Mouse (Mus musculus): Measurements from ENCODE around the gene Fbxo22. TPM values are rescaled to one million over a fixed set of nuclear protein-coding genes. Genes with fewer than 3 reads are reported as not detected.

The Fbxo22 gene
- polyA plus RNA-seq, 1 experiment = 9.5 TPM

- WGBS = 82% methylated on average over 3 of the region's 3 CpGs
- TF ChIP-seq POLR2A (IDR thresholded peaks at IDR 0.05; ENCODE audit: low read depth, low read length) (no peak), CTCF (IDR thresholded peaks at IDR 0.05; ENCODE audit: extremely low read depth, insufficient read depth, insufficient read length, insufficient replicate concordance) (no peak)
- no peaks in the 10 kb centered on the region for H3K4me1 ChIP-seq (ENCODE audit: control insufficient read depth, insufficient read depth, insufficient read length)
- H3K36me3 ChIP-seq (ENCODE audit: control insufficient read depth, insufficient read depth, low read length) = peaks cover 50% of the 10 kb centered on the region
- H3K4me3 ChIP-seq (ENCODE audit: extremely low read depth, insufficient read depth, insufficient read length) = no peak overlapping the region
- no peak for DNase-seq (ENCODE audit: low read depth in 1 of 2, low spot score in 2 of 2)
- no peaks in the 10 kb centered on the region for H3K27me3 ChIP-seq (ENCODE audit: control insufficient read depth, insufficient read depth, low read length)
- H3K27ac ChIP-seq (ENCODE audit: insufficient read depth, low read length) = no peak overlapping the region
Measured at GRCm38 (mm10) chr9:55217381-55217780, 8.7 kb downstream of the Fbxo22 start.

- Histone ChIP-seq H3K27ac (ENCODE audit: insufficient read depth, low read length) (no peak overlapping the region), H3K4me3 (ENCODE audit: extremely low read depth, insufficient read depth, insufficient read length) (no peak overlapping the region), H3K36me3 (ENCODE audit: control insufficient read depth, insufficient read depth, low read length) (peaks cover 16% of the 10 kb centered on the region), H3K27me3 (ENCODE audit: control insufficient read depth, insufficient read depth, low read length) (no peaks in the 10 kb centered on the region), H3K4me1 (ENCODE audit: control insufficient read depth, insufficient read depth, insufficient read length) (no peaks in the 10 kb centered on the region)
- 91% methylated on average over 7 of the region's 7 CpGs for WGBS
- TF ChIP-seq POLR2A (IDR thresholded peaks at IDR 0.05; ENCODE audit: low read depth, low read length) (no peak), CTCF (IDR thresholded peaks at IDR 0.05; ENCODE audit: extremely low read depth, insufficient read depth, insufficient read length, insufficient replicate concordance) (no peak)
- no peak for DNase-seq (ENCODE audit: low read depth in 1 of 2, low spot score in 2 of 2)
Measured at GRCm38 (mm10) chr9:55225165-55225737, 16.5 kb downstream of the Fbxo22 start.

GRCm38 (mm10) chr9:55226251-55226650 is 17.5 kb downstream of the Fbxo22 start:
- peaks cover 13% of the 10 kb centered on the region for H3K36me3 ChIP-seq (ENCODE audit: control insufficient read depth, insufficient read depth, low read length)
- no peaks in the 10 kb centered on the region for H3K4me1 ChIP-seq (ENCODE audit: control insufficient read depth, insufficient read depth, insufficient read length)
- H3K27me3 ChIP-seq (ENCODE audit: control insufficient read depth, insufficient read depth, low read length) = no peaks in the 10 kb centered on the region
- no peak for DNase-seq (ENCODE audit: low read depth in 1 of 2, low spot score in 2 of 2)
- H3K27ac ChIP-seq (ENCODE audit: insufficient read depth, low read length) = no peak overlapping the region
- no peak overlapping the region for H3K4me3 ChIP-seq (ENCODE audit: extremely low read depth, insufficient read depth, insufficient read length)
- TF ChIP-seq POLR2A (IDR thresholded peaks at IDR 0.05; ENCODE audit: low read depth, low read length) = no peak
- TF ChIP-seq CTCF (IDR thresholded peaks at IDR 0.05; ENCODE audit: extremely low read depth, insufficient read depth, insufficient read length, insufficient replicate concordance) = no peak
- 85% methylated on average over 3 of the region's 3 CpGs for WGBS

- TF ChIP-seq POLR2A (IDR thresholded peaks at IDR 0.05; ENCODE audit: low read depth, low read length) (no peak), CTCF (IDR thresholded peaks at IDR 0.05; ENCODE audit: extremely low read depth, insufficient read depth, insufficient read length, insufficient replicate concordance) (no peak)
- Histone ChIP-seq H3K4me3 (ENCODE audit: extremely low read depth, insufficient read depth, insufficient read length) (no peak overlapping the region), H3K36me3 (ENCODE audit: control insufficient read depth, insufficient read depth, low read length) (peaks cover 6% of the 10 kb centered on the region), H3K27ac (ENCODE audit: insufficient read depth, low read length) (no peak overlapping the region), H3K27me3 (ENCODE audit: control insufficient read depth, insufficient read depth, low read length) (no peaks in the 10 kb centered on the region), H3K4me1 (ENCODE audit: control insufficient read depth, insufficient read depth, insufficient read length) (no peaks in the 10 kb centered on the region)
- no peak for DNase-seq (ENCODE audit: low read depth in 1 of 2, low spot score in 2 of 2)
- WGBS = 63% methylated on average over 4 of the region's 4 CpGs
Measured at GRCm38 (mm10) chr9:55228149-55228548, 19.4 kb downstream of the Fbxo22 start.

- no peak overlapping the region for H3K27ac ChIP-seq (ENCODE audit: insufficient read depth, low read length)
- 79% methylated on average over 10 of the region's 10 CpGs for WGBS
- H3K4me1 ChIP-seq (ENCODE audit: control insufficient read depth, insufficient read depth, insufficient read length) = no peaks in the 10 kb centered on the region
- H3K4me3 ChIP-seq (ENCODE audit: extremely low read depth, insufficient read depth, insufficient read length) = no peak overlapping the region
- H3K36me3 ChIP-seq (ENCODE audit: control insufficient read depth, insufficient read depth, low read length) = no peaks in the 10 kb centered on the region
- H3K27me3 ChIP-seq (ENCODE audit: control insufficient read depth, insufficient read depth, low read length) = no peaks in the 10 kb centered on the region
- TF ChIP-seq POLR2A (IDR thresholded peaks at IDR 0.05; ENCODE audit: low read depth, low read length) = no peak
- no peak for TF ChIP-seq CTCF (IDR thresholded peaks at IDR 0.05; ENCODE audit: extremely low read depth, insufficient read depth, insufficient read length, insufficient replicate concordance)
- no peak for DNase-seq (ENCODE audit: low read depth in 1 of 2, low spot score in 2 of 2)
Measured at GRCm38 (mm10) chr9:55229010-55229409, 20.3 kb downstream of the Fbxo22 start.

GRCm38 (mm10) chr9:55231544-55231943 is 22.8 kb downstream of the Fbxo22 start:
- no peaks in the 10 kb centered on the region for H3K4me1 ChIP-seq (ENCODE audit: control insufficient read depth, insufficient read depth, insufficient read length)
- DNase-seq (ENCODE audit: low read depth in 1 of 2, low spot score in 2 of 2) = no peak
- H3K27ac ChIP-seq (ENCODE audit: insufficient read depth, low read length) = no peak overlapping the region
- H3K4me3 ChIP-seq (ENCODE audit: extremely low read depth, insufficient read depth, insufficient read length) = no peak overlapping the region
- no peaks in the 10 kb centered on the region for H3K36me3 ChIP-seq (ENCODE audit: control insufficient read depth, insufficient read depth, low read length)
- TF ChIP-seq POLR2A (IDR thresholded peaks at IDR 0.05; ENCODE audit: low read depth, low read length) = no peak
- no peak for TF ChIP-seq CTCF (IDR thresholded peaks at IDR 0.05; ENCODE audit: extremely low read depth, insufficient read depth, insufficient read length, insufficient replicate concordance)
- 73% methylated on average over 6 of the region's 6 CpGs for WGBS
- H3K27me3 ChIP-seq (ENCODE audit: control insufficient read depth, insufficient read depth, low read length) = no peaks in the 10 kb centered on the region

- Histone ChIP-seq H3K4me1 (ENCODE audit: control insufficient read depth, insufficient read depth, insufficient read length) (no peaks in the 10 kb centered on the region), H3K27ac (ENCODE audit: insufficient read depth, low read length) (no peak overlapping the region), H3K4me3 (ENCODE audit: extremely low read depth, insufficient read depth, insufficient read length) (no peak overlapping the region), H3K36me3 (ENCODE audit: control insufficient read depth, insufficient read depth, low read length) (no peaks in the 10 kb centered on the region), H3K27me3 (ENCODE audit: control insufficient read depth, insufficient read depth, low read length) (no peaks in the 10 kb centered on the region)
- DNase-seq (ENCODE audit: low read depth in 1 of 2, low spot score in 2 of 2) = no peak
- 44% methylated on average over 5 of the region's 5 CpGs for WGBS
- TF ChIP-seq CTCF (IDR thresholded peaks at IDR 0.05; ENCODE audit: extremely low read depth, insufficient read depth, insufficient read length, insufficient replicate concordance) = no peak
- TF ChIP-seq POLR2A (IDR thresholded peaks at IDR 0.05; ENCODE audit: low read depth, low read length) = no peak
Measured at GRCm38 (mm10) chr9:55232110-55232509, 23.4 kb downstream of the Fbxo22 start.

Measured in spleen, adult 2 months (tissue).